Mouse (Mus musculus): ENCODE data around the gene Gm10974.

DNA sequence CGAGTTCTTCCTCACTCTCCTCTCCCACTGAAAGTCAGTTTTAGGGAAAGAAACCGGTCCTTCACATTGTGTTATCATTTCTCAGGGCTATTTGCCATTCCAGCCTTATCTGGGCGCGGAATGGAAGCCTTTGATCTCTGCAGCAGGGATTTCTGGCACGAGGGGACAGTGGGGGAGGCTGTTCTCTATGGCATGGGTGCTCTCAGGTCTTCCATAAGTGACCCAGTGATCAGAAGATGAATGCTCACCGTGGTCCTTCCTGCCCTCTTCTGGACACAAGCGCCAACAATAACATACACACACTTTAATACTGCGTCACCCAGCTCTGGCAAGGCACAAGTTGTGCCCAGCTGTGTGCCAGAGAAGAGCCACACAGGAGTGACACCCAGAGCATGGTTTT, 41.3 kb downstream of the Gm10974 start:
- TF ChIP-seq CTCF (IDR thresholded peaks at IDR 0.05; ENCODE audit: low read depth, low read length) (no peak), POLR2A (IDR thresholded peaks at IDR 0.05; ENCODE audit: extremely low read depth, insufficient read depth, low read length) (no peak)
